Mouse (Mus musculus): ENCODE results near the gene Mapk13.

DNA sequence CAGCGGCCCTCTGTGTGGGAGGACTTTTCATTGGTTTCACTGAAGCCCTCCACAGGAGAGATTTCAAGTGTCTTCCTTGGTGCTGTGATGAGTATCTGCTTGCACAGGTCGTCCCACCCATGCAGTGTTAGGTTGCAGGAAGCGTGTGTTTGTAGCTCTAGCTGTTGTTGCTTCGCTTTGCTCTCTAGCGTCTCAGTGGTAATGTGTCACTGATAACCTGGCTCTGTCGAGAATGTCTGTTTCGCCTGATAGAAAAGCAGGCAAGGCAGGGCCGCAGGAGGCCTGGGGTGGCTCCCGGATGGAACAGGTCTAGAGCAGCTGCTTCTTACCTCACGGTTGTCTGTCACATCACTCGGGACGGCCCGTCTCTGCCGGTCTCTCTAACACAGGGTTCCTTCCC, 60.0 kb downstream of the Mapk13 start:
- TF ChIP-seq CTCF (IDR thresholded peaks at IDR 0.05; ENCODE audit: borderline replicate concordance, insufficient read depth, low read length) (no peak), POLR2A (IDR thresholded peaks at IDR 0.05; ENCODE audit: low read depth, low read length) (no peak)
